Mouse (Mus musculus) cortical plate, adult 2 months (tissue): ENCODE measurements around the gene Ttc28.

ENCODE experiments used
- CTCF ChIP-seq: fragments of 200-500 bp; IDR thresholded peaks from 2 replicates; pipeline ENCODE4 v1.5.1; 2011; ENCODE audit warnings: mild to moderate bottlenecking, control low read depth, low read length; ENCODE audit not compliant: insufficient read depth; ENCODE audit errors: extremely low read depth
- POLR2A ChIP-seq: fragments of 200-500 bp; IDR thresholded peaks from 2 replicates; pipeline ENCODE4 v1.6.1; 2011; ENCODE audit warnings: mild to moderate bottlenecking, low read length, control low read depth; ENCODE audit not compliant: insufficient read depth; ENCODE audit errors: extremely low read depth

DNA sequence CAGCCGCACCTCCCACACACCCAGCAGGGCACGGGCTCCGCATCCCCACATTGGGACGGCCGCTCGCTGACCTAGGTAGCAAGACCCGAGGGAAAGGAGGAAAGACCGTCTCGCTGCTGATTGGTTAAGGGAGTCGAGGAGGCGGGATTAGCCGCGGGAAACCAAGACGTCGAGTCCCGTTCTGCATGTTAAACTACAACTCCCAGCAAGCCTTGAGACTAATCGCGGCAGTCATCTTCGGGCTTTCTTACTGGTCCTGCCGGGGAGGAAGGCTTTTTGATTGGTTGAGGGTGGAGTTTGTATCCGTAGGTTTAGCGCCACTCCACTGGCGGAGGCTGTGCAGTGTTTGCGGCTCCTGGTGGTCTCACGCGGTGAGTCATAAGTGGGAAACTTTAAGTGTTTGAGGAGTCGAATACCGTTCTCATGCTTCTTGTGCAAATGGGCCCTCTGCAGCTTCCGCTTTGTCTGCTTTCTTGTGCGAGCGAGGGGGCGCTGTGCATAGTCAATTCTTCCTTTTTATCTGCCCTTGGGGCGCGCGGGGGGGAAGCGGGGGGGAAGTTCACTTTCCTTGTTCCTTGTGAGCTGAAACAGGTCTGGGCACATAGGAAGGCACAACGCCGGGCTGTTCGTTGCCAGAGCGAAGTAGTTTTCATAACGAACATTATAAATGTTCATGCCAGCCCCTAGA, 39.8 kb upstream of the Ttc28 start, which contains the start of the genes Hscb and Chek2:
- peak; percentile 84 for TF ChIP-seq POLR2A
- peak; percentile 31; the same call in 1 of the 2 replicates for TF ChIP-seq CTCF
